In genomic region chr12:33269743-33270142, GRCm38 (mm10) we compare ENCODE assay signal across 10 mouse cellular contexts.
A peak's percentile ranks its signal among the peaks of the same experiment; 100 is the strongest.
DNase-seq lines count a peak whose midpoint lies in the region; ATAC-seq and TF ChIP-seq lines count a peak whose summit lies in the region.
"Had no signal": no experiment of that assay in that cellular context is flagged by ENCODE, and none has a peak within 500 bp of the region (broad histone marks: within the 10 kb centered on the region; RNA-seq: fewer than 3 reads in every experiment).

No protein-coding gene starts in this region.

- no peak overlapping the region for H3K9ac ChIP-seq in liver, embryonic 13.5 days
- no peak overlapping the region for H3K9ac ChIP-seq in stomach, postnatal 0 days (ENCODE audit: low read length)
- H3K9ac ChIP-seq: limb, embryonic 15.5 days; stomach, embryonic 15.5 days had no signal

- 64% methylated on average over 5 of the region's 5 CpGs for WGBS in liver, embryonic 13.5 days (ENCODE audit: insufficient replicate concordance)
- WGBS in stomach, postnatal 0 days, result 86% methylated on average over 5 of the region's 5 CpGs

- peak; percentile 62 for DNase-seq in heart, postnatal 4 days
- DNase-seq in heart, adult 9 months (ENCODE audit: low spot score in 2 of 2), result no peak
- DNase-seq in 3T3-L1 (ENCODE audit: low read depth, low spot score), result peak; percentile 61
- DNase-seq in liver, embryonic 13.5 days, result peak; percentile 51
- peak; percentile 44 for DNase-seq in stomach, postnatal 0 days (ENCODE audit: low spot score)
- DNase-seq in layer of hippocampus, adult 9-11 months, result no peak

- peaks cover 40% of the 10 kb centered on the region for H3K4me1 ChIP-seq in E14TG2a.4 (replicated peaks; ENCODE audit: low read depth, low read length)
- no peaks in the 10 kb centered on the region for H3K4me1 ChIP-seq in liver, embryonic 13.5 days (replicated peaks)
- no peaks in the 10 kb centered on the region for H3K4me1 ChIP-seq in stomach, postnatal 0 days (replicated peaks; ENCODE audit: control insufficient read depth, insufficient read depth)
- H3K4me1 ChIP-seq: stomach, embryonic 15.5 days had no signal

- TF ChIP-seq EP300 in stomach, postnatal 0 days (optimal IDR thresholded peaks at IDR 0.05), result no peak

- TF ChIP-seq CTCF in E14TG2a.4 (conservative IDR thresholded peaks at IDR 0.05; ENCODE audit: low read length), result peak; percentile 79
- peak; percentile 70 for TF ChIP-seq CTCF in stomach, postnatal 0 days (IDR thresholded peaks at IDR 0.05; ENCODE audit: low read depth)

- H3K27ac ChIP-seq in liver, embryonic 13.5 days, result no peak overlapping the region
- H3K27ac ChIP-seq in stomach, postnatal 0 days (replicated peaks), result no peak overlapping the region
- H3K27ac ChIP-seq: limb, embryonic 15.5 days; stomach, embryonic 15.5 days had no signal

- ATAC-seq in common myeloid progenitor, adult 5-6 weeks (replicated peaks; ENCODE audit: low read depth, poor library complexity, severe bottlenecking), result 0 out of 2 replicates have a peak, but pooled peaks have one; percentile 58
- 0 out of 2 replicates have a peak, but pooled peaks have one; percentile 41 for ATAC-seq in liver, embryonic 13.5 days (ENCODE audit: low read depth)
- ATAC-seq in stomach, postnatal 0 days (ENCODE audit: low FRiP score, low TSS enrichment), result no peak

- no peak overlapping the region for H3K4me3 ChIP-seq in E14TG2a.4 (replicated peaks; ENCODE audit: low read length)
- no peak overlapping the region for H3K4me3 ChIP-seq in liver, embryonic 13.5 days (replicated peaks)
- H3K4me3 ChIP-seq in stomach, postnatal 0 days (ENCODE audit: low read depth, low read length), result no peak overlapping the region
- H3K4me3 ChIP-seq: limb, embryonic 15.5 days; stomach, embryonic 15.5 days had no signal

- H3K9me3 ChIP-seq in E14TG2a.4 (ENCODE audit: low read length), result no peaks in the 10 kb centered on the region
- H3K9me3 ChIP-seq in liver, embryonic 13.5 days (replicated peaks), result no peaks in the 10 kb centered on the region
- no peaks in the 10 kb centered on the region for H3K9me3 ChIP-seq in stomach, postnatal 0 days (ENCODE audit: control insufficient read depth, low read length)
- H3K9me3 ChIP-seq: limb, embryonic 15.5 days; stomach, embryonic 15.5 days had no signal

- peaks cover 39% of the 10 kb centered on the region for H3K27me3 ChIP-seq in E14TG2a.4 (ENCODE audit: insufficient read depth, low read length)
- no peaks in the 10 kb centered on the region for H3K27me3 ChIP-seq in liver, embryonic 13.5 days
- H3K27me3 ChIP-seq in stomach, postnatal 0 days (ENCODE audit: control insufficient read depth, insufficient read depth, low read length), result no peaks in the 10 kb centered on the region
- H3K27me3 ChIP-seq: limb, embryonic 15.5 days; stomach, embryonic 15.5 days had no signal

- H3K36me3 ChIP-seq in E14TG2a.4 (ENCODE audit: insufficient read depth, low read length), result no peaks in the 10 kb centered on the region
- no peaks in the 10 kb centered on the region for H3K36me3 ChIP-seq in liver, embryonic 13.5 days
- H3K36me3 ChIP-seq in stomach, postnatal 0 days (ENCODE audit: control insufficient read depth, insufficient read depth, low read length), result no peaks in the 10 kb centered on the region
- H3K36me3 ChIP-seq: limb, embryonic 15.5 days; stomach, embryonic 15.5 days had no signal

- H3K4me2 ChIP-seq in liver, embryonic 13.5 days, result no peak overlapping the region
- no peak overlapping the region for H3K4me2 ChIP-seq in stomach, postnatal 0 days (replicated peaks; ENCODE audit: low read depth)
- H3K4me2 ChIP-seq: limb, embryonic 15.5 days; stomach, embryonic 15.5 days had no signal

Comparison
In these comparisons a context has a peak if more than half of its experiments do, and no peak if none do; other contexts are left out.
1. DNase-seq: peak in heart, postnatal 4 days (single experiment), 3T3-L1 (single experiment), liver, embryonic 13.5 days (single experiment) and stomach, postnatal 0 days (single experiment); none in heart, adult 9 months (0 of 2) and layer of hippocampus, adult 9-11 months (single experiment).